Mouse (Mus musculus) T-helper 1 cell (primary cell): ENCODE data around the gene Ifnar1.
"Not testable (repeated sequence)": the region's sequence is repeated elsewhere in the genome, so short reads cannot be mapped to it uniquely, and the experiment has no call there.

Experiments
- in situ Hi-C: fragments of 300-600 bp; cut with MboI, MseI; formaldehyde crosslinking; loops from one replicate; pipeline ENCODE4 v1.15.1; 2025; ENCODE audit warnings: high pct_unique_total_duplicates

The Ifnar1 gene

DNA sequence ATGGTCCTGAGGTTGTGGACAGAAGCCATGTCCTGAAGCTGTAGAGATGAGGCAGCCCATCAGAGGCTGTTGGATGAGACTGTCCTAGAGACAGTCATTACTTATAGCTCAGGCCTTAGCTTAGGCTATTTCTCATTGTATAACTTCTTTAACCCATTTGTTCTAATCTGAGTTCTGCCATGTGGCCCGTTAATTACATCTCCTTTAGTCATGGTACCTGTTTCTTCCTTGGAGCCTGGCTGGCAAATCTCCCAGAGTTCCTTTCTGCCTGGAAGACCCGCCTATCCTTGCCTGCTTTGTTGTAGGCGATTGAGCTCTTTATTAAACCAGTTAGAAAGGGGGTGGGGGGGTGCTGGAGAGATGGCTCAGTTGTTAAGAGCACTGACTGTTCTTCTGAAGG is 11.7 kb downstream of the Ifnar1 start:
- in situ Hi-C loops, result loop anchor here (25.0 kb wide), 1 partner anchor 134 kb away; the partner anchor contains the start of gene Ifnar2

DNA sequence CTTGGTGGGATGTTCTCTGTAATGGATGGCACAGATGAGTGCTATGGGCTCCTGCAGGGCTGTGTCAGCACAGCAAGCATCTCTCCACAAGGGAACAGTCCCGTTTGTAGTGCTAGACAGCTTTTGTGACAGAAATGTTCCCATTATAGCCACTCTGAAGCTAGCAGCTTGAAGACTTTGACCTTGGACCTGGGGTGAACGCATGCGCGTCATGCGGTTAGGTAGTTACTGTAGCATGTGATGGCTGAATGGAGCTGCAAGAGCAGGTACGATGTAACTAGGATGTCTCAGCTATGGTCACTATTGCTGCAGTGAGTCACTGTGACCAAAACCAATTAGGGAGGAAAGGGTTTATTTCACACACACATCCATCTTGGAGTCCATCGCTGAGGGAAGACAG is 13.0 kb downstream of the Ifnar1 start:
- in situ Hi-C loops, result loop anchor here (25.0 kb wide), 1 partner anchor 136 kb away; the partner anchor contains the start of gene Ifnar2

DNA sequence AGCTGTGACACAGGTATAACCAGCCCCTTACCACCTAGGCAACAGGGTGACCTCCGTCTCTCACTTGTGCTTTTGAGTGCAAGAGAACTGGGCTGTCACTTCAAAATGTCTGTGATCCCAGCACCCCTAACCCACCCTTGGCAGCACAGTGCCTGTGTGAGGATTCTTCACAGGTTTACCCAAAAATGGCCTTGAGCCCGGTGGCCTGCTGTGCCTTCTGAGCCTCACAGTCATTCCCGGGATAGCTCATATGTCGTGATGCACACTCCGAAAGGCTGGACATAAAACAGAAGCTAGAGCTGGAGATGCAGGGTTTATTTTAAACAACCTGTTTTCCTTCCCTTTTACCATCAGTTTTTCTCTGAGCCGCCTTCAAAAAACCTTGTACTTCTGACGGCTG is 19.7 kb downstream of the Ifnar1 start:
- in situ Hi-C loops, result no loop called here

DNA sequence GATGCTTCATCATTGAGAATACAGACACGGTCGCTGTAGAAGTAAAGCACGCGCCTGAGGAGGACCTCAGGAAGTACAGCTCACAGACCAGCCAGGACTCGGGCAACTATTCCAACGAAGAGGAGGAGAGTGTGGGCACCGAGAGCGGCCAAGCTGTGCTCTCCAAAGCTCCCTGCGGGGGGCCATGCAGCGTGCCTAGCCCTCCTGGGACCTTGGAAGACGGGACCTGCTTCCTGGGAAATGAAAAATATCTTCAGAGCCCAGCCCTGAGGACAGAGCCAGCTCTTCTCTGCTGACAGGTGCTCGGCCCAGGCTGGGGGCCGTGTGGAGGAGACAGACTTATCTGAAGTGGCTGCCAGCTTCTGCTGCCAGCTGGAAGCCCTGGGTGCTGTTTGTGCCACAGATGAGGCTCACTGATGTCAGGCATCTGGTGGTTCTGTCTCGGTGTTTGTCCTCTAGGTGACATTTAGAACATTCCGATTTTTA is 20.1 kb downstream of the Ifnar1 start:
- in situ Hi-C loops, result no loop called here

DNA sequence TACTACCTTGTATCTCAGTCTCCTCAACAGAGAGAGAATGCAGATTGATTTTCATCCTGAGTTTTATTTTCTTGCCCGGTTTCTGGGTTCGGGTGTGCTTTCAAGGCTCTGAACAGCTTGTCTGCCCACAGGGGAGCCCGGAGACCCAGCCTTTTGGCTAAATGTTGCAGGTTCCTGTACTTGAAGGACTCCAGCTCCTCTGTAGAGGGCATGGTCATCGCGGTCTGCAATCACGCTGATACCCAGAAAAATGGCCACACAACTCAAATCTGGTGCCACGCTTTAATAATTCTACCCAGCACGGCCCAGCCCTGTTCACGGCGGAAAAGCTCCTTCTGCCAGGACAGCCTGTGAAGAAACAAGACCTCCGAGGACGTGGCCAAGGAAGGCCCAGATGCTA is 21.4 kb downstream of the Ifnar1 start:
- in situ Hi-C loops, result no loop called here

DNA sequence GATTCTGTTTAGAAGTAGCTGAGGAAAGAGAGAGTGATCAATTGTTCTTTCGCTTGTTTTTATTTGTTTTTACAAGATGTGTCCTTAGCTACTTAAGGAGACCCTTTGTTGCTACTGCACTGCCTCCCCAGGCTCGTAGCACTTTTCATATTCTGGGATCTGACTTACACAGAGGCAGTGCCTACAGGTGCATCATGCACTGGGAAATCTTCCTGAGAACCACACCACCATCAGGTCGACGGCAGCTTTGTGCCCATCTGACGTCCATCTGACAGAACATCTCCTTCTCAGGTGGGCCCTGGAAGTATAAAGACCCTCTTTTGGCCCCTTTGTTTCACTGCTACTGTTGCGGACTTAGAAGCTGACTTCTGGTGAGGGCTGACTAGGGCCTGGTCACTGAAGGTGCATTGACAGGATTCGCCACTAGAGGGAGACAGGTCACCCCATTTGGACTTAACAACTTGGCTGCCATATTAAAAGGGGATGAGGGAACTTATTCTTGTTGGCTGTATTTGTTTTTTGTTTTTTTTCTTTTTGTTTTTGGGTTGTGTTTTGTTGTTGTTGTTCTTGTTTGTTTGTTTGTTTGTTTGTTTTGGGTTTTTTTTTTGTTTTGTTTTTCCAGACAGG is 27.2 kb downstream of the Ifnar1 start:
- in situ Hi-C loops, result loop anchor here (5.0 to 10.0 kb wide), 2 partner anchors 53 to 75 kb away; no protein-coding TSS in a partner anchor

DNA sequence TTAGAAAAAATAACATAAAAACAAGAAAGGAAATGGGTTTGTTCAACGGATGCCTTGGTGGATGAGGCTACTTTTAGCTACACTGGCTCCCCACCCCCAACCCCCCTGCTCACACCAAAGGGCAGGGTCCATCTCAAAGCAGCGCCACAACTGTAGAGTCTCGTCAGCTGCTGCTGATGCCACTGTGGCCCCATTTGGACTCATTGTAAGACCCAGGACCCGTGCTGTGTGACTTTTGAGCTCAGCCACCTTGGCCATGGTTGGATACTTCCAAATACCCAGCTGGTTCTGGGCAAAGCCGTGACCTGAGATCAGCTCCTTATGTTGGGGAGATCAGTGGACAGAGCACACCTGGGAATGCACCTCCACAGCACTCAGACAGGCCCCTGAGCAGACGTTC is 28.1 kb downstream of the Ifnar1 start:
- in situ Hi-C loops, result loop anchor here (5.0 to 10.0 kb wide), 2 partner anchors 52 to 74 kb away; no protein-coding TSS in a partner anchor

DNA sequence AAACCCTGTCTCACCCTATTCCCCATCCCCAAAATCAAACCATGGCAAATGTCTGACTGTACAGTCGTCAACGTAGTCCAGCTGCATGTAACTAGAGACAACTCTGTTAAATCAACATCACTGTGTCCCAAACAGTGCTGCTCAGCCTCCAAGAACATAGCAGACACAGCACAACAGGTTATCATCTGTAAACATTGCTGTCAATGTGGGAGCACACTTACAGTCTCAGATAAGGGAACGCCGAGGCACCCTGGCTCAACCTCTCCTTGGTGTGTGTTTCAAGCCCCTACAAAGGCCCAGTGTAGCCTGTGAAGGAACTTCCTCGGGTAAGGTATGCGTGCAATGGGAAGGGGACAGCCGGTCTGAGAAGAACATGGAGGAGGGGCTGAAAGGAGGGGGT is 32.0 kb downstream of the Ifnar1 start:
- in situ Hi-C loops, result loop anchor here (10.0 kb wide), 1 partner anchor 48 kb away; no protein-coding TSS in a partner anchor

DNA sequence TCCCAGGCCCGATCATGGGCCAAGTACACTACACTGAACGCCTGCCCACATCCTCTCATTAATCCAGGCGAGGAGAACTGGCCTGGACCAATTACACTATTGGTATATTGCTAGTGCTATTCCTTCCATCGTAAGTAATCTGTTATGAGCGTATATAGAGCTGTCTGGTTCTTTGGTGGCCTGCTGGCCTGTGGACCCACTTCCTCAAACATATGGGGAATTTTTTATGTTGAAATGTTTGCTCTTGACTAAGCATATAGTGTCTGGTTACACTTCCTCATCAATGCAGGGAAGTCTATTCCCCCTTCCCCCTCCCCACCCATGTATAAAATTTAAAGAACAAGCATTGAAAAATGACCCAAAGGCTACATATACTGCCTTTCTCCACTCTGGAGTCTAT is 37.0 kb downstream of the Ifnar1 start:
- in situ Hi-C loops, result no loop called here

DNA sequence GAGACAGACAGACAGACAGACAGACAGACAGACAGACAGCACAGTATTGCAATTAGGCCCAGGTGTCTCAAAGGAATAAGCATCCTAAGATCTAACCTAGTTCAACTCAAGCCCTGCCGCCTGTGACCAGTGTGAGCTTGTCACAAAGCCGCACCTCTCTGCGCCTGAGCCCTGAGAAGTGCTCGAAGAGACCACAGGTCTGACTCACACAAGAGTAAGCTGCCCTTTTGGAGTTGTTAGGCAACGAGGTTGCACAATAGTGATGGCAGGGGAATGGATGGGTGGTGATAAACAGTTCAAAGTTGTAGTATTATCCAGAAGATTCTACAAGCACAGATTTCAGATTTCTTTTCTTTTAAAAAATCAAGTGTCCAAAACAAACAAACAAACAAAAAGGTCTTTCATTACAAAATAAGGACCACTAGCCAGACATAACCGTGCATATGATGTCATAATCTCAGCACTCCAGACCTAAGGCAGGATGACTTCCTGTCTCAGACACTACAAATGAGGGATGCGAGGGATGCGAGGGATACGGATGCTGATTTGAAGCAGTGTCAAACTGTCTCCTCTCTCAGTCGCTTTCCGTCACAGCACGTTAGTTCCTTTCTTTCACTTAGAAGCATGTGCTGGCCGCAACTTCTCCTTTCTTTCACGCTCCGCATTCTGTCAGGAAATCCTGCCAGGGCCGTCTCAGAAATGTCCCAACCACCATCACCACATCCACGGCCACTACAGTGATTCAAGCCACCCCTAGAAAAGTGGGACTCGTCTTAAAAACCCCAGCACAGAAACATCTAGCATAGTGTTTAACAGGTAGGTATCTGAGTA is 37.7 kb downstream of the Ifnar1 start:
- in situ Hi-C loops, result no loop called here

DNA sequence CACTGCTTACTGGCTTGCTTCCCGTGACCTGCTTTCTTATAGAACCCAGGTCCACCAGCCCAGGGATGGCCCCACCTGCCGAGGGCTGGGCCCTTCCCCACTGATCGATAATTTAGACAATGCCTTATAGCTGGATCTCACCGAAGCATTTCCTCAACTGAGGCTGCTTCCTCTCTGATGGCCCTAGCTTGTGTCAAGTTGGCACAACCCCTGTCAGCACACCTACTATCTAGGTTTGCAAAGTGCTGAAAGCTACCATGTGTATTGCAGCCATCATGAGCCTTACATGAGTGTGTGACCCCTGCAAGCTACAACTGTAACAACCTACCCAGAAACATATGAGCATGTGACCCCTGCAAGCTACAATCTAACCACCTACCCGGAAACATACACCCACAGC is 39.2 kb downstream of the Ifnar1 start:
- in situ Hi-C loops, result no loop called here

DNA sequence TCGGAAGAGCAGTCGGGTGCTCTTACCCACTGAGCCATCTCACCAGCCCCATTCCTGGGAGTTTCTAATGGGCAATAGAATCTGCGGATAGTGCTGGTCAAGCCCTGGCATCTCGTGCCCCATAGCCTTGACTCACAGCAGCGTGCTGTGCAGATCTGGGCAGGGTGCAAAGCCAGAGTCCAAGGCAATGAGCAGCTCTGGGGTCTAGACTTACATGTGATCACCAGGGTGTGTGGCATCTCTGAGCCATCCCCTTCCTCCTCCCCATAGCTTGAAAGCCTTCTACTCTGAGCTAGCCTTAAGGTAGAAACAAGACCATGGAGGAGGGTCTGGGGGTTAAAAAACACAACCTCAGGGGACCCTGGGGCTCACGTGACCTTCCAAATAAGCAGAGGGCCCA is 41.2 kb downstream of the Ifnar1 start:
- in situ Hi-C loops, result no loop called here

DNA sequence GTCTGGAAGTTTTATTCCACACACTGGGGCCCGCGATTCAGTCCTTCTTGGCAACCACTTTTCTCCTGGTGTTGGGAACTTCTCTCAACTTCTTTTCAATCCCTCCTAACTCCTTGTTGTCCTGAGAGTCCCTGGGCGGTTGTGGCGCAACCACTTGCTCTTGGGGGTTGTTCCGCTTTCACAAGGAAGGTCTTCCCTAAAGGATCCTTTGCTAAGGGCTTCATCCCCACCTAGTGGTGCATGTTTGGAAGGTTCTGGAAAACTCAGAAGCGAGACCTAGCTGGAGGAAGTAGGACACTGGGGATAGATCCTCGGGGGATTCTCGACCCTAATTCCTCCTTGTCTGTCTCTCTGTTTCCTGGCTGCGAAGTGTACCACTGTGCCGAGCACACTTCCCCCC is 42.0 kb downstream of the Ifnar1 start:
- in situ Hi-C loops, result no loop called here

DNA sequence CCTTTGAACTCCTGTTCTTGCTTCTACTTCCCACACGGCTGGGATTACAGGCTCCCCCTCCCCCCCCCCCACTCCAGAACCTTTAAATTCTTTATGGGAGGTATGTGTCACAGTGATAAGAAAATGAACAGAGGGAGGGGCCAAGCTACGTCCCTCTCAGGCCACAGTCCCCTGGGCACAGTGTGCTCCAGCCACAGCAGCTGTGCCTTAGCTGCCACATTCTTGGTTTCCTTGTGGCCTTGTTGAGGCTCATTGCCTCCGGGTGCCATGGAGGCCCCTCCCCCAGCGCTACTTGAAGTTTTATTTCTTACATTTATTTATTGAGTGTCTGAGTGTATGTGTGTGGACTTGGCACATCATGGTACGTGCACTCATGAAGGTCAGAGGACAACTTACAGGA is 42.5 kb downstream of the Ifnar1 start:
- in situ Hi-C loops, result no loop called here

DNA sequence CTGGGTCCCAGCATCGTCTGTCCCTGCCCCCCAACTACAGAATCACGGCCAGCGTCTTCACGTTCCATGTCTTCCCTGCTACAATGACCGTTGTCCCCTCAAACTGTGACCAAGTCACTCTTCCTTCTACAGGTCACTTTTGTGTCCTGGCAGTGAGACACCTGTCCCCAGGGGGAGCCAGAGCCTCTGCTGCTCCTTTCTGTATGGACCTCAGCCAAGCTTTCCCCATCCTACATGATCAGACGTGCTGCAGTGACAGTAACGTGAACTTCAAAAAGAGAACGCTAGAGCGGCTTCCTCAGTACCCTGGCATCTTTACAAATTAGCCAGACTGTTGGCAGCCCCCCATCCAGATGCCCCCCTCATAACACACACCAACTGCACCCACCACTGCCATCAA is 43.5 kb downstream of the Ifnar1 start:
- in situ Hi-C loops, result no loop called here

DNA sequence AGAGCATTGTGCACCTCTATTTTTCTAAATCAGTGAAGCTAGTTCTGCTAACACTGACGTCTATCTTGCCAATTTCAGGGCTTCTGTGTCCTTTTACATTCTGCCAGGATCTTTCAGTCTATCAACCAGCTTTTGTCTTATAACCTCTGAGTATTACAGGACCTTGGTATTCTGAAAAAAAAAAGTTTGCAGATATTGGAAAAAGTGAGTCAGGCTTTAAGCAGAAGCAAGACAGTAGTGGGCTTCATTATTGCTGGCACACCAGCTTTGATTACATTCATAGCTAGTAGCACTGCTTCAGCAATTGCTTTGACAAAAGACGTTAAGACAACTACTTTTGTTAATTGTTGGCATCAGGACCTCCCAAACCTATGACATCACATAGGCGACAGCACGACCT is 45.8 kb downstream of the Ifnar1 start:
- in situ Hi-C loops, result not testable (repeated sequence)

DNA sequence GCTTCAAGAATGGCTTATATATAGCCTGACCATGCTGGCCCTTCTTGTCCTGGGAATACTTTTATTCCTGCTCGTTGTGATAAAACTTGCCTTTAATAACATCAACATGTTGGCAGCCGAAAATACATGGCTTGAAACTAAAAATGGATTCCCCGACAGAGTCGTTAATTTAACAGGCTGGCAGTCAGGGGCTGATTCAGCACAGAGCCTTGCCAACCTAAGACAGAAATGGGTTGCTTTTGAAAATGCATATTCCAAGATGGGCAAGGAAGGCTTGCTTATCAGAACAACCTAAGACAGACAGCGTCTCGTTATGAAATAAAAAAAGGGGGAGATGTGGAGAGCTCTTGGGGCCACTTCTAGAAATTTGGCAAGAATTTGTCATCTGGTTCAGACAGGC is 46.8 kb downstream of the Ifnar1 start:
- in situ Hi-C loops, result no loop called here

DNA sequence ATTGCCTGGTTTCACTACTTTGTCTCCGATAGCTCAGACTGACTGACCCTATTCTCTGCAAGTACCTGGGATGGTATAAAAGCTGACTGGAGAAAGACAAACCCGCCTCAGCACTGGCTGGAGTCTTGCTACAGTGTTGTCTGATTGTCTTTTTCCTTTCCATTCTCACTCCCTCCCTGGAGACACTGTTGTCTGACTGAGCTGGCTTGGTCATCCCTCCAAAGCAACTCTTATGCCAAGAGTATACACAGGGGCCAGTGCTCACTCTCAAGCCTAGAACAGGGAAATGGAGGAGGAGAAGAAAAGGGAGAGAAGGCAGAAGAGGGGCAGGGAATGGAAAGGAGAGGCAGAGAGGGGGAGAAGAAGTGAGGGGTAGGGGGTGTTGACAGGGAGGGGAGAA is 47.4 kb downstream of the Ifnar1 start:
- in situ Hi-C loops, result no loop called here

DNA sequence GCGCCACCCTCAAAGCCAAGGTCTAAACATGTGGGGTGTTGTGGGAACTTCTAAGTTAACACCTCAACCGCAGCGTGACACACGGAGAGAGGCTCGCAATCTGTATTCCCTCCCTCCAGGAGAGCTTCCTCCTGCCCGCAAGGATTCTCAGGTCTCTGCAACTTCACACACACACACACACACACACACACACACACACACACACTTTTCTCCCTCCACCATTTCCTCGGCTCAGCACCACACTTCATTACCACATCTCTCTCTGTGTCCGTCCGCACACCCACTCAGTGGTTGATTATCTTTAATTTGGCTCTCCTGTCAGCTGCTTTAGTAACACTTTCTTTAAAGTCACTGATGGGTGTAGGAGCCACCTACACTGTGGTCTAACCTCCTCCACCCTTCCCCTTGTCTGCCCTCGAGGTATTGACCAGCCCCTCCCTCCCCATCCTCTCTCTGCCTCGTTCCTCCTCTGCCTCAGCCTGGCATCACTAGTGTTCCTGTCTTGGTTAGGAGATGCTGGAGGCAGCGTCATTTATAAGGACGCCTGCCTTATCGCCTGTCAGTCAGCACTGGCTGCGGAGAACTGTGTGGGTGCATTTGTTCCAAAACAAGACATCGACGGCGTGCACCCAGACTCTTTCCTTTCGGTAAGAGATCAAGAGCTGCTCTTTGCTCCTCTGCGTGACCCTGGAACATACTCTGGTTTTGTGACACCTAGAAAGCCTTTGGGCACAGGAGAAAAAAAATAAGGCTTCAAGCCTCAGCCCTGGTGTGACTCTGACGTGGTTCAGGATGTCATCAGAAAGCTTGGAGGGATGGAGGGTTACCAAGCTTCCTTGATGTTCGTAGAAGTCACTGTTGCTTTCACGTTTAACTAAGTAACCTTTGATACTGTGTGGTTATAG is 48.3 kb downstream of the Ifnar1 start:
- in situ Hi-C loops, result no loop called here

DNA sequence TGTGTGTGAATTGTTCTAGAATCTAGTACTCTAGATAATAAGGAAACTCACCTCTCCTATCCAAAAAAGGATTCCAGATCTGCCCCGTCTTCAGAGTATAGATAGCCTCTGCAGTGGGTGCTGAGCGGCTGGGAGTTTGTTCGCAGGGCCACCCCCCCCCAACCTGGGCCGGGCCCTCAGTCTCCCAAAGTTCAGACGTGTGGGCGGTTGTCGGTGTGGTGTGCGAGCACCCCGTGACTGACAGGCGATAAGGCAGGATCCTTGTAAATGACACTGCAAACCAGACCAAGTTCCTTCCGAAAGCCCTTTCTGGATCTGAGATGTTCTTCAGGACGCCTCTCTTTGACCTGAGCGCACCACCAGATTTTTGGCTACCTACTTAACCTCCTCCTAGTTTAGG is 49.4 kb downstream of the Ifnar1 start:
- in situ Hi-C loops, result no loop called here

DNA sequence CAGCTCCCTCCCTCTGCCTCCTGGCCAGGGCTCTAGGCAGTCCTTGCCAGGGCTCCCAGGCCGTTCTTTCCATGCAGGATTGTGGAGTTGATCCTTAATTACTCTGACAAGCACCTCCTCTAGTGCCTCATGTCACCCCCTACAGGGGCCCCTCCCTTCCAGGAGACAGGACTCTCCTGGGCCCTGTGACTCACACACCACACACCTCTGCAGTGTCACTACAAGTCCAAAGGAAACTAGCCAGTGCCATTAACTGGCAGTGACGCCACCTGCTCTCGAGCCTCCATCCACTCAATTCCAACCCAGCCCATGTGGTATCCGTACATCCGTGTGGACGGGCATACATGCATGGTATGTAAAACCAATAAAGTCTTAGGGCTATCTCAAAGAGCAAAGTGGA is 49.9 kb downstream of the Ifnar1 start:
- in situ Hi-C loops, result no loop called here

DNA sequence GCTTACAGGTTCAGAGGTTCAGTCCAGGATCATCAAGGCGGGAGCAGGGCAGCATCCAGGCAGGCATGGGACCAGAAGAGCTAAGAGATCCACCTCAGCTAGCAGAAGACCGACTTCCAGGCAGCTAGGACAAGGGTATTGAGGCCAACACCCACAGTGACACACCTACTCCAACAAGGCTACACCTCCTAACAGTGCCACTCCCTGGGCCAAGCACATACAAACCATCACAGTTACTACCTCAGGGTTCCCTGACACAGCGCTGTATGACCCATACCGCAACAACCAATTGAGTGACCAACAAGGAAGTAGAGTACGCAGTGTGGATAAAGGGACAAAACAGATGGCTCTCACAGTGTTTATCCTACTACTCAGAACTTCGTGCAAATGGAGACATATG is 51.3 kb downstream of the Ifnar1 start:
- in situ Hi-C loops, result no loop called here
